Mouse (Mus musculus): ENCODE results near the gene 2700081O15Rik. TPM values are rescaled to one million over a fixed set of nuclear protein-coding genes. Genes with fewer than 3 reads are reported as not detected.

The 2700081O15Rik gene
- total and polyA plus RNA-seq, 2 experiments from 2014 or later, result 9.3 to 129 TPM

- peak overlapping the region; percentile 58; the same call in 1 of the 2 replicates for H3K4me2 ChIP-seq (ENCODE audit: low read depth, low read length)
- peak overlapping the region; percentile 15; the same call in 1 of the 2 replicates for H3K9ac ChIP-seq (replicated peaks; ENCODE audit: low read length)
- 51% methylated on average over 8 of the region's 8 CpGs for WGBS
- peak overlapping the region; percentile 36; the same call in 1 of the 2 replicates for H3K27ac ChIP-seq
- TF ChIP-seq CTCF (IDR thresholded peaks at IDR 0.05; ENCODE audit: low read depth), result no peak
- no peaks in the 10 kb centered on the region for H3K27me3 ChIP-seq (ENCODE audit: insufficient read depth, low read length)
- H3K4me1 ChIP-seq (ENCODE audit: insufficient read depth, low read length), result peaks cover 24% of the 10 kb centered on the region
- DNase-seq (ENCODE audit: low spot score) (no peak), ATAC-seq (no peak)
- H3K4me3 ChIP-seq (ENCODE audit: low read length), result 0 out of 2 replicates have a peak overlapping the region, but pooled peaks have one; percentile 0
- H3K36me3 ChIP-seq (ENCODE audit: insufficient read depth, low read length), result peaks cover 29% of the 10 kb centered on the region
- H3K9me3 ChIP-seq (ENCODE audit: low read length), result no peaks in the 10 kb centered on the region
Measured at GRCm38 (mm10) chr19:7424590-7425397, 7.4 kb downstream of the 2700081O15Rik start.

GRCm38 (mm10) chr19:7425398-7425775, 8.0 kb downstream of the 2700081O15Rik start:
- Histone ChIP-seq H3K27me3 (ENCODE audit: insufficient read depth, low read length) (no peaks in the 10 kb centered on the region), H3K27ac (no peak overlapping the region), H3K9ac (replicated peaks; ENCODE audit: low read length) (no peak overlapping the region), H3K9me3 (ENCODE audit: low read length) (no peaks in the 10 kb centered on the region), H3K4me3 (ENCODE audit: low read length) (no peak overlapping the region), H3K4me2 (ENCODE audit: low read depth, low read length) (no peak overlapping the region), H3K4me1 (ENCODE audit: insufficient read depth, low read length) (peaks cover 18% of the 10 kb centered on the region), H3K36me3 (ENCODE audit: insufficient read depth, low read length) (peaks cover 31% of the 10 kb centered on the region)
- 33% methylated on average over 3 of the region's 3 CpGs for WGBS
- TF ChIP-seq CTCF (IDR thresholded peaks at IDR 0.05; ENCODE audit: low read depth), result no peak
- DNase-seq (ENCODE audit: low spot score), result no peak
- no peak for ATAC-seq

- TF ChIP-seq CTCF (IDR thresholded peaks at IDR 0.05; ENCODE audit: low read depth), result no peak
- Histone ChIP-seq H3K4me2 (ENCODE audit: low read depth, low read length) (no peak overlapping the region), H3K4me3 (ENCODE audit: low read length) (no peak overlapping the region), H3K36me3 (ENCODE audit: insufficient read depth, low read length) (peaks cover 39% of the 10 kb centered on the region; the same call in 1 of the 2 replicates), H3K4me1 (ENCODE audit: insufficient read depth, low read length) (no peaks in the 10 kb centered on the region), H3K27me3 (ENCODE audit: insufficient read depth, low read length) (no peaks in the 10 kb centered on the region), H3K9me3 (ENCODE audit: low read length) (no peaks in the 10 kb centered on the region), H3K9ac (replicated peaks; ENCODE audit: low read length) (no peak overlapping the region), H3K27ac (no peak overlapping the region)
- ATAC-seq (0 out of 2 replicates have a peak, but pooled peaks have one; percentile 22), DNase-seq (ENCODE audit: low spot score) (no peak)
- WGBS, result 60% methylated on average over 2 of the region's 2 CpGs
Measured at GRCm38 (mm10) chr19:7434887-7435286, 17.5 kb downstream of the 2700081O15Rik start.

GRCm38 (mm10) chr19:7436061-7436970, 18.9 kb downstream of the 2700081O15Rik start:
- peak; percentile 80 for TF ChIP-seq CTCF (IDR thresholded peaks at IDR 0.05; ENCODE audit: low read depth)
- Histone ChIP-seq H3K36me3 (ENCODE audit: insufficient read depth, low read length) (peaks cover 29% of the 10 kb centered on the region; the same call in 1 of the 2 replicates), H3K9ac (replicated peaks; ENCODE audit: low read length) (no peak overlapping the region), H3K9me3 (ENCODE audit: low read length) (no peaks in the 10 kb centered on the region), H3K4me1 (ENCODE audit: insufficient read depth, low read length) (no peaks in the 10 kb centered on the region), H3K27ac (no peak overlapping the region), H3K4me2 (ENCODE audit: low read depth, low read length) (no peak overlapping the region), H3K4me3 (ENCODE audit: low read length) (no peak overlapping the region), H3K27me3 (ENCODE audit: insufficient read depth, low read length) (no peaks in the 10 kb centered on the region)
- peak; percentile 83 for ATAC-seq
- DNase-seq (ENCODE audit: low spot score), result peak; percentile 87
- 62% methylated on average over 5 of the region's 5 CpGs for WGBS

GRCm38 (mm10) chr19:7438295-7438694, 20.9 kb downstream of the 2700081O15Rik start:
- no peak overlapping the region for H3K27ac ChIP-seq
- H3K9ac ChIP-seq (replicated peaks; ENCODE audit: low read length), result no peak overlapping the region
- no peak overlapping the region for H3K4me3 ChIP-seq (ENCODE audit: low read length)
- H3K36me3 ChIP-seq (ENCODE audit: insufficient read depth, low read length), result peaks cover 10% of the 10 kb centered on the region; the same call in 1 of the 2 replicates
- H3K27me3 ChIP-seq (ENCODE audit: insufficient read depth, low read length), result no peaks in the 10 kb centered on the region
- ATAC-seq (no peak), DNase-seq (ENCODE audit: low spot score) (no peak)
- TF ChIP-seq CTCF (IDR thresholded peaks at IDR 0.05; ENCODE audit: low read depth), result no peak
- H3K4me2 ChIP-seq (ENCODE audit: low read depth, low read length), result no peak overlapping the region
- no peaks in the 10 kb centered on the region for H3K4me1 ChIP-seq (ENCODE audit: insufficient read depth, low read length)
- H3K9me3 ChIP-seq (ENCODE audit: low read length), result no peaks in the 10 kb centered on the region

GRCm38 (mm10) chr19:7441493-7441892, 24.1 kb downstream of the 2700081O15Rik start:
- DNase-seq (ENCODE audit: low spot score) (peak; percentile 83), ATAC-seq (no peak)
- 61% methylated on average over 14 of the region's 14 CpGs for WGBS
- no peak overlapping the region for H3K9ac ChIP-seq (replicated peaks; ENCODE audit: low read length)
- TF ChIP-seq CTCF (IDR thresholded peaks at IDR 0.05; ENCODE audit: low read depth), result peak; percentile 72
- H3K36me3 ChIP-seq (ENCODE audit: insufficient read depth, low read length), result no peaks in the 10 kb centered on the region
- no peak overlapping the region for H3K4me3 ChIP-seq (ENCODE audit: low read length)
- H3K9me3 ChIP-seq (ENCODE audit: low read length), result no peaks in the 10 kb centered on the region
- H3K27me3 ChIP-seq (ENCODE audit: insufficient read depth, low read length), result no peaks in the 10 kb centered on the region
- H3K27ac ChIP-seq, result no peak overlapping the region
- no peak overlapping the region for H3K4me2 ChIP-seq (ENCODE audit: low read depth, low read length)
- H3K4me1 ChIP-seq (ENCODE audit: insufficient read depth, low read length), result no peaks in the 10 kb centered on the region

Measured in hindbrain, postnatal 0 days (tissue).